ENCODE assay signal across 19 mouse cellular contexts in genomic region chr7:45047491-45047890, GRCm38 (mm10). TPM values are rescaled to one million over a fixed set of nuclear protein-coding genes. Genes with fewer than 3 reads are reported as not detected.
DNase-seq lines count a peak whose midpoint lies in the region; ATAC-seq and TF ChIP-seq lines count a peak whose summit lies in the region.
"Had no signal": no experiment of that assay in that cellular context is flagged by ENCODE, and none has a peak within 500 bp of the region (broad histone marks: within the 10 kb centered on the region; RNA-seq: fewer than 3 reads in every experiment).

No protein-coding gene starts in this region.

- in situ Hi-C loops in ES-E14 (cut with MboI; ENCODE audit: low sequenced_read_pairs in 2 of 2, unreplicated experiment in 2 of 2) = no loop called here

- H3K27me3 ChIP-seq in forebrain, embryonic 10.5 days (ENCODE audit: poor library complexity, severe bottlenecking) = no peaks in the 10 kb centered on the region
- H3K27me3 ChIP-seq in forebrain, embryonic 16.5 days (replicated peaks; ENCODE audit: control insufficient read depth, insufficient read depth, low read length) = no peaks in the 10 kb centered on the region
- H3K27me3 ChIP-seq in E14TG2a.4 (ENCODE audit: insufficient read depth, low read length) = no peaks in the 10 kb centered on the region
- no peaks in the 10 kb centered on the region for H3K27me3 ChIP-seq in limb, embryonic 10.5 days (ENCODE audit: low read depth, poor library complexity, severe bottlenecking)
- H3K27me3 ChIP-seq: embryonic facial prominence, embryonic 13.5 days; embryonic facial prominence, embryonic 15.5 days; forebrain, embryonic 13.5 days; forebrain, embryonic 15.5 days had no signal

- H3K4me3 ChIP-seq in forebrain, embryonic 10.5 days = peak overlapping the region; percentile 9; the same call in 1 of the 2 replicates
- no peak overlapping the region for H3K4me3 ChIP-seq in forebrain, embryonic 16.5 days (replicated peaks; ENCODE audit: low read length)
- H3K4me3 ChIP-seq in E14TG2a.4 (replicated peaks; ENCODE audit: low read length) = peak overlapping the region; percentile 67
- peak overlapping the region; percentile 16 to 32; a peak in 3 of 4 replicates for H3K4me3 ChIP-seq in ES-E14 (ENCODE audit: insufficient read depth in 1 of 2, low read depth in 1 of 2, low read length in 2 of 2, poor library complexity in 1 of 2, severe bottlenecking in 1 of 2)
- H3K4me3 ChIP-seq in limb, embryonic 10.5 days = peak overlapping the region; percentile 12; the same call in 1 of the 2 replicates
- H3K4me3 ChIP-seq: embryonic facial prominence, embryonic 13.5 days; embryonic facial prominence, embryonic 15.5 days; erythroblast, embryonic 14.5 days; forebrain, embryonic 13.5 days; forebrain, embryonic 15.5 days had no signal

- DNase-seq in forebrain, embryonic 10.5 days (ENCODE audit: extremely low spot score, low spot score) = no peak
- DNase-seq in ES-E14 (ENCODE audit: low read depth, low spot score) = no peak
- no peak for DNase-seq in limb, embryonic 10.5 days (ENCODE audit: low spot score)
- no peak for DNase-seq in embryo, embryonic 9.5 days (ENCODE audit: extremely low spot score)
- DNase-seq in lung, adult 18-20 months = no peak
- no peak for DNase-seq in right cerebral cortex, adult 2 months (ENCODE audit: low spot score in 2 of 2)
- DNase-seq: adrenal gland, adult 2 months; adrenal gland, postnatal 10 days; adrenal gland, postnatal 25 days; cerebellum, postnatal 14 days; cerebellum, postnatal 36 days; embryo, embryonic 11 days had no signal

- peak overlapping the region; percentile 2; the same call in 1 of the 2 replicates for H3K27ac ChIP-seq in forebrain, embryonic 10.5 days
- no peak overlapping the region for H3K27ac ChIP-seq in forebrain, embryonic 16.5 days (ENCODE audit: low read length)
- H3K27ac ChIP-seq in ES-E14 (ENCODE audit: insufficient read depth, low read depth, low read length, poor library complexity, severe bottlenecking) = no peak overlapping the region
- H3K27ac ChIP-seq in limb, embryonic 10.5 days = no peak overlapping the region
- H3K27ac ChIP-seq: embryonic facial prominence, embryonic 13.5 days; embryonic facial prominence, embryonic 15.5 days; forebrain, embryonic 13.5 days; forebrain, embryonic 15.5 days had no signal

- peaks cover 88% of the 10 kb centered on the region for H3K36me3 ChIP-seq in forebrain, embryonic 10.5 days (replicated peaks)
- H3K36me3 ChIP-seq in forebrain, embryonic 16.5 days (ENCODE audit: control insufficient read depth, insufficient read depth) = peaks cover 54% of the 10 kb centered on the region
- H3K36me3 ChIP-seq in E14TG2a.4 (ENCODE audit: insufficient read depth, low read length) (peaks cover 75% of the 10 kb centered on the region), ES-E14 (ENCODE audit: control insufficient read depth, insufficient read depth, low read length, poor library complexity, severe bottlenecking) (peaks cover 59% of the 10 kb centered on the region)
- peaks cover 89% of the 10 kb centered on the region for H3K36me3 ChIP-seq in limb, embryonic 10.5 days

- TF ChIP-seq CTCF in E14TG2a.4 (conservative IDR thresholded peaks at IDR 0.05; ENCODE audit: low read length) = no peak

- ATAC-seq in forebrain, embryonic 16.5 days = no peak
- ATAC-seq: forebrain, embryonic 13.5 days; forebrain, embryonic 15.5 days had no signal

- H3K4me1 ChIP-seq in forebrain, embryonic 10.5 days = peaks cover 32% of the 10 kb centered on the region
- H3K4me1 ChIP-seq in forebrain, embryonic 16.5 days (replicated peaks; ENCODE audit: control insufficient read depth, insufficient read depth, low read length) = peaks cover 18% of the 10 kb centered on the region
- H3K4me1 ChIP-seq in E14TG2a.4 (replicated peaks; ENCODE audit: low read depth, low read length) (peaks cover 79% of the 10 kb centered on the region), ES-E14 (ENCODE audit: control insufficient read depth in 2 of 2, insufficient read depth in 2 of 2, low read length in 2 of 2, poor library complexity in 1 of 2) (peaks cover 4 to 29% of the 10 kb centered on the region in 2 experiments; a peak in 3 of 4 replicates)
- peaks cover 29% of the 10 kb centered on the region for H3K4me1 ChIP-seq in limb, embryonic 10.5 days

- H3K4me2 ChIP-seq in forebrain, embryonic 16.5 days (ENCODE audit: low read length) = no peak overlapping the region
- H3K4me2 ChIP-seq: embryonic facial prominence, embryonic 13.5 days; embryonic facial prominence, embryonic 15.5 days; forebrain, embryonic 13.5 days; forebrain, embryonic 15.5 days had no signal

- H3K9ac ChIP-seq in forebrain, embryonic 16.5 days (replicated peaks; ENCODE audit: low read depth, low read length) = no peak overlapping the region
- H3K9ac ChIP-seq in ES-E14 (ENCODE audit: insufficient read depth, low read depth, low read length, poor library complexity, severe bottlenecking) = 0 out of 2 replicates have a peak overlapping the region, but pooled peaks have one; percentile 32
- H3K9ac ChIP-seq: embryonic facial prominence, embryonic 15.5 days; forebrain, embryonic 13.5 days; forebrain, embryonic 15.5 days had no signal

- WGBS in forebrain, embryonic 10.5 days = 94% methylated on average over 14 of the region's 14 CpGs
- WGBS in forebrain, embryonic 16.5 days = 93% methylated on average over 14 of the region's 14 CpGs
- 97% methylated on average over 14 of the region's 14 CpGs for WGBS in limb, embryonic 10.5 days

- H3K9me3 ChIP-seq in forebrain, embryonic 10.5 days = no peaks in the 10 kb centered on the region
- H3K9me3 ChIP-seq in forebrain, embryonic 16.5 days (ENCODE audit: control insufficient read depth, low read length) = no peaks in the 10 kb centered on the region
- H3K9me3 ChIP-seq in E14TG2a.4 (ENCODE audit: low read length) (no peaks in the 10 kb centered on the region), ES-E14 (ENCODE audit: control insufficient read depth, insufficient read depth, low read depth, low read length) (no peaks in the 10 kb centered on the region)
- H3K9me3 ChIP-seq in limb, embryonic 10.5 days (replicated peaks) = no peaks in the 10 kb centered on the region
- H3K9me3 ChIP-seq: embryonic facial prominence, embryonic 13.5 days; embryonic facial prominence, embryonic 15.5 days; forebrain, embryonic 13.5 days; forebrain, embryonic 15.5 days had no signal

TF ChIP-seq in ES-E14, 5 proteins besides CTCF, POLR2A, EP300 and RAD21:
- no peak for TF ChIP-seq CHD2 (IDR thresholded peaks at IDR 0.05; ENCODE audit: low read depth, low read length)
- TF ChIP-seq ZC3H11A (IDR thresholded peaks at IDR 0.05; ENCODE audit: borderline replicate concordance, low read depth, low read length) = no peak
- no peak for TF ChIP-seq MAFK (IDR thresholded peaks at IDR 0.05; ENCODE audit: insufficient read depth, low read depth, low read length)
- no peak for TF ChIP-seq HCFC1 (IDR thresholded peaks at IDR 0.05; ENCODE audit: borderline replicate concordance, insufficient read depth, low read length)

RNA-seq across cellular contexts. Expression of gene Prr12, which starts 5.2 kb away (rescaled TPM):
- 11.9 and 12.7 TPM in 2 replicates for polyA plus RNA-seq in forebrain, embryonic 10.5 days (2016; fragmentation: Nextera tagmentation; extraction: Ambion mirVana)
- polyA plus RNA-seq in forebrain, embryonic 16.5 days (2015; fragmentation: Nextera tagmentation; extraction: Ambion mirVana) = 15.2 and 17.3 TPM in 2 replicates
- total RNA-seq in ES-E14 (2012; rRNA removed) = 32.3 and 37.5 TPM in 2 replicates
- 16.3 and 18.1 TPM in 2 replicates for polyA plus RNA-seq in limb, embryonic 10.5 days (2016; fragmentation: Nextera tagmentation; extraction: Ambion mirVana)

RNA-seq across cellular contexts. Expression of gene Nosip, which starts 14.7 kb away (rescaled TPM):
- 61.2 and 67.6 TPM in 2 replicates for polyA plus RNA-seq in forebrain, embryonic 10.5 days (2016; fragmentation: Nextera tagmentation; extraction: Ambion mirVana)
- 60.8 and 65.7 TPM in 2 replicates for polyA plus RNA-seq in forebrain, embryonic 16.5 days (2015; fragmentation: Nextera tagmentation; extraction: Ambion mirVana)
- total RNA-seq in ES-E14 (2012; rRNA removed) = 94.2 and 106 TPM in 2 replicates
- 80.4 and 81.2 TPM in 2 replicates for polyA plus RNA-seq in limb, embryonic 10.5 days (2016; fragmentation: Nextera tagmentation; extraction: Ambion mirVana)

RNA-seq across cellular contexts. Expression of gene Prrg2, which starts 15.0 kb away (rescaled TPM):
- polyA plus RNA-seq in forebrain, embryonic 10.5 days (2016; fragmentation: Nextera tagmentation; extraction: Ambion mirVana) = 16.5 and 17.7 TPM in 2 replicates
- polyA plus RNA-seq in forebrain, embryonic 16.5 days (2015; fragmentation: Nextera tagmentation; extraction: Ambion mirVana) = 13.3 and 13.6 TPM in 2 replicates
- total RNA-seq in ES-E14 (2012; rRNA removed) = 9.8 and 11.4 TPM in 2 replicates
- 16.8 and 24.8 TPM in 2 replicates for polyA plus RNA-seq in limb, embryonic 10.5 days (2016; fragmentation: Nextera tagmentation; extraction: Ambion mirVana)

RNA-seq across cellular contexts. Expression of gene Rras, which starts 29.7 kb away (rescaled TPM):
- 15.0 and 16.8 TPM in 2 replicates for polyA plus RNA-seq in forebrain, embryonic 10.5 days (2016; fragmentation: Nextera tagmentation; extraction: Ambion mirVana)
- polyA plus RNA-seq in forebrain, embryonic 16.5 days (2015; fragmentation: Nextera tagmentation; extraction: Ambion mirVana) = 10.1 and 12.0 TPM in 2 replicates
- 11.1 and 14.4 TPM in 2 replicates for total RNA-seq in ES-E14 (2012; rRNA removed)
- 15.6 and 18.3 TPM in 2 replicates for polyA plus RNA-seq in limb, embryonic 10.5 days (2016; fragmentation: Nextera tagmentation; extraction: Ambion mirVana)

RNA-seq across cellular contexts. Expression of gene Scaf1, which starts 31.3 kb away (rescaled TPM):
- polyA plus RNA-seq in forebrain, embryonic 10.5 days (2016; fragmentation: Nextera tagmentation; extraction: Ambion mirVana) = 39.9 and 41.0 TPM in 2 replicates
- polyA plus RNA-seq in forebrain, embryonic 16.5 days (2015; fragmentation: Nextera tagmentation; extraction: Ambion mirVana) = 42.1 and 44.3 TPM in 2 replicates
- 39.0 and 39.2 TPM in 2 replicates for total RNA-seq in ES-E14 (2012; rRNA removed)
- polyA plus RNA-seq in limb, embryonic 10.5 days (2016; fragmentation: Nextera tagmentation; extraction: Ambion mirVana) = 47.8 and 50.6 TPM in 2 replicates
